Mouse (Mus musculus) MEL (cell line): ENCODE results near the gene Sult4a1. TPM values are rescaled to one million over a fixed set of nuclear protein-coding genes. Genes with fewer than 3 reads are reported as not detected.

Source experiments
- DNase-seq: peaks from one replicate; pipeline ENCODE4 v3.0.0; 2011; ENCODE audit warnings: low read depth, low spot score
- H3K27ac ChIP-seq: 2 replicates; pipeline ENCODE4 v1.5.1; 2012; ENCODE audit warnings: low read depth, mild to moderate bottlenecking, control low read depth, low read length, moderate library complexity; ENCODE audit not compliant: control insufficient read depth
- H3K27me3 ChIP-seq, 2 experiments: fragments of 150-350 bp in 1 of 2; sonication (generic) in 1 of 2; 2 replicates each; pipeline ENCODE4 v1.6.1; 2012; ENCODE audit warnings: low read length in 2 of 2, mild to moderate bottlenecking in 2 of 2, improper control_type of control experiment in 1 of 2, moderate library complexity in 1 of 2; ENCODE audit not compliant: insufficient read depth in 2 of 2, control insufficient read depth in 1 of 2
- H3K36me3 ChIP-seq, 2 experiments: 2 replicates each; pipeline ENCODE4 v1.6.1; 2012 to 2014; ENCODE audit warnings: low read length in 2 of 2, improper control_type of control experiment in 1 of 2, inconsistent platforms in 1 of 2, mild to moderate bottlenecking in 1 of 2; ENCODE audit not compliant: insufficient read depth in 2 of 2, control insufficient read depth in 1 of 2
- H3K4me1 ChIP-seq, 2 experiments: fragments of 150-350 bp in 1 of 2; sonication (generic) in 1 of 2; 2 replicates each; pipeline ENCODE4 v1.6.1; 2012; ENCODE audit warnings: low read length in 2 of 2, improper control_type of control experiment in 1 of 2, mild to moderate bottlenecking in 1 of 2; ENCODE audit not compliant: insufficient read depth in 2 of 2, control insufficient read depth in 1 of 2
- H3K4me3 ChIP-seq, 2 experiments: fragments of 150-350 bp in 1 of 2; sonication (generic) in 1 of 2; 2 replicates each; pipeline ENCODE4 v1.5.1; 2012; ENCODE audit warnings: low read depth in 2 of 2, low read length in 2 of 2, mild to moderate bottlenecking in 2 of 2, moderate library complexity in 2 of 2, control low read depth in 1 of 2, improper control_type of control experiment in 1 of 2; ENCODE audit not compliant: control insufficient read depth in 1 of 2, insufficient read depth in 1 of 2
- H3K79me2 ChIP-seq: 2 replicates; pipeline ENCODE4 v1.6.1; 2012; ENCODE audit warnings: mild to moderate bottlenecking, low read length, moderate library complexity; ENCODE audit not compliant: control insufficient read depth, poor library complexity, insufficient read depth
- H3K9ac ChIP-seq: 2 replicates; pipeline ENCODE4 v1.6.1; 2012; ENCODE audit warnings: low read depth, mild to moderate bottlenecking, control low read depth, low read length, moderate library complexity; ENCODE audit not compliant: control insufficient read depth, poor library complexity, severe bottlenecking
- H3K9me3 ChIP-seq: fragments of 150-350 bp; sonication (generic); replicated peaks from 2 replicates; pipeline ENCODE4 v1.6.1; 2012; ENCODE audit warnings: mild to moderate bottlenecking, low read length, improper control_type of control experiment, moderate library complexity; ENCODE audit not compliant: insufficient read depth
- BHLHE40 ChIP-seq: IDR thresholded peaks from 2 replicates; pipeline ENCODE4 v1.6.1; 2012; ENCODE audit warnings: low read depth, mild to moderate bottlenecking, inconsistent platforms, low read length, improper control_type of control experiment, borderline replicate concordance
- CHD2 ChIP-seq: IDR thresholded peaks from 2 replicates; pipeline ENCODE4 v1.6.1; 2011; ENCODE audit warnings: low read length, improper control_type of control experiment
- ETS1 ChIP-seq: IDR thresholded peaks from 2 replicates; pipeline ENCODE4 v1.6.1; 2012; ENCODE audit warnings: low read depth, mild to moderate bottlenecking, inconsistent platforms, low read length, improper control_type of control experiment, moderate library complexity
- GABPA ChIP-seq: IDR thresholded peaks from 2 replicates; pipeline ENCODE4 v1.6.1; 2012; ENCODE audit warnings: low read depth, mild to moderate bottlenecking, inconsistent platforms, low read length, improper control_type of control experiment, moderate library complexity
- HCFC1 ChIP-seq: IDR thresholded peaks from 2 replicates; pipeline ENCODE4 v1.6.1; 2012; ENCODE audit warnings: low read depth, mild to moderate bottlenecking, inconsistent platforms, low read length, improper control_type of control experiment, moderate library complexity
- JUND ChIP-seq: IDR thresholded peaks from 2 replicates; pipeline ENCODE4 v1.6.1; 2011; ENCODE audit warnings: low read depth, mild to moderate bottlenecking, improper control_type of control experiment, low read length
- MAZ ChIP-seq: IDR thresholded peaks from 2 replicates; pipeline ENCODE4 v1.6.1; 2012; ENCODE audit warnings: low read depth, mild to moderate bottlenecking, inconsistent platforms, low read length, improper control_type of control experiment
- MXI1 ChIP-seq: IDR thresholded peaks from 2 replicates; pipeline ENCODE4 v1.6.1; 2011; ENCODE audit warnings: mild to moderate bottlenecking, low read depth, low read length, improper control_type of control experiment
- NELFE ChIP-seq: IDR thresholded peaks from 2 replicates; pipeline ENCODE4 v1.6.1; 2011; ENCODE audit warnings: low read depth, low read length, improper control_type of control experiment
- NRF1 ChIP-seq: IDR thresholded peaks from 2 replicates; pipeline ENCODE4 v1.6.1; 2014; ENCODE audit warnings: low read depth, mild to moderate bottlenecking, inconsistent platforms, low read length, improper control_type of control experiment, moderate library complexity; ENCODE audit not compliant: poor library complexity, insufficient read depth, severe bottlenecking
- POLR2A ChIP-seq, 2 experiments: IDR thresholded peaks; 2 replicates each; pipeline ENCODE4 v1.6.1; 2011 to 2012; ENCODE audit warnings: low read length in 2 of 2, mild to moderate bottlenecking in 2 of 2, control low read depth in 1 of 2, improper control_type of control experiment in 1 of 2, low read depth in 1 of 2, moderate library complexity in 1 of 2; ENCODE audit not compliant: control insufficient read depth in 1 of 2, insufficient read depth in 1 of 2, poor library complexity in 1 of 2
- POLR2AphosphoS2 ChIP-seq: IDR thresholded peaks from 2 replicates; pipeline ENCODE4 v1.6.1; 2011; ENCODE audit warnings: low read length, improper control_type of control experiment
- SMC3 ChIP-seq: IDR thresholded peaks from 2 replicates; pipeline ENCODE4 v1.6.1; 2011; ENCODE audit warnings: low read depth, low read length, improper control_type of control experiment
- TAL1 ChIP-seq: IDR thresholded peaks from 2 replicates; pipeline ENCODE4 v1.6.1; 2012; ENCODE audit warnings: mild to moderate bottlenecking, inconsistent platforms, low read length, moderate library complexity, mixed read lengths
- TCF12 ChIP-seq: IDR thresholded peaks from 2 replicates; pipeline ENCODE4 v1.6.1; 2014; ENCODE audit warnings: low read depth, mild to moderate bottlenecking, inconsistent platforms, low read length, improper control_type of control experiment, moderate library complexity
- USF1 ChIP-seq: IDR thresholded peaks from 2 replicates; pipeline ENCODE4 v1.6.1; 2014; ENCODE audit warnings: low read depth, mild to moderate bottlenecking, inconsistent platforms, low read length, improper control_type of control experiment, moderate library complexity
- USF2 ChIP-seq, 2 experiments: IDR thresholded peaks; 2 replicates each; pipeline ENCODE4 v1.6.1; 2011 to 2012; ENCODE audit warnings: improper control_type of control experiment in 2 of 2, low read length in 2 of 2, borderline replicate concordance in 1 of 2, inconsistent platforms in 1 of 2, low read depth in 1 of 2, mild to moderate bottlenecking in 1 of 2; ENCODE audit not compliant: insufficient read depth in 1 of 2
- ZMIZ1 ChIP-seq: IDR thresholded peaks from 2 replicates; pipeline ENCODE4 v1.6.1; 2012; ENCODE audit warnings: low read depth, mild to moderate bottlenecking, inconsistent platforms, low read length, improper control_type of control experiment, moderate library complexity
- ZNF384 ChIP-seq: IDR thresholded peaks from 2 replicates; pipeline ENCODE4 v1.6.1; 2012; ENCODE audit warnings: low read depth, mild to moderate bottlenecking, inconsistent platforms, low read length, improper control_type of control experiment
- polyA plus RNA-seq, 2 experiments: library from polyadenylated mRNA; stranded (reverse) in 1 of 2; unstranded in 1 of 2; fragments of >175 nt in 1 of 2; fragments of >200 nt in 1 of 2; gene quantifications; 2 replicates each; pipeline versions ENCODE4 v1.2.1 to v1.2.4; 2012; ENCODE audit warnings: low replicate concordance in 2 of 2, low read depth in 1 of 2; ENCODE audit not compliant: insufficient read length in 2 of 2, insufficient read depth in 1 of 2, missing spikeins in 1 of 2
- total RNA-seq: library from RNA; depleted of rRNA; stranded (reverse); fragments of 300-350 nt; gene quantifications from 2 replicates; pipeline ENCODE4 v1.2.3, GENCODE M21; 2012

The Sult4a1 gene
- total and polyA plus RNA-seq, 3 experiments: not detected

GRCm38 (mm10) chr15:84052390-84052789, 53.2 kb downstream of the Sult4a1 start:
- no peak overlapping the region for H3K9ac ChIP-seq
- no peak overlapping the region for H3K4me3 ChIP-seq
- TF ChIP-seq CHD2 (no peak), HCFC1 (no peak), ZNF384 (no peak), SMC3 (no peak), NELFE (no peak), USF2 (IDR thresholded peaks at IDR 0.05; ENCODE audit: borderline replicate concordance in 1 of 2, insufficient read depth in 1 of 2, low read depth in 1 of 2, low read length in 2 of 2) (no peak), BHLHE40 (no peak), ETS1 (no peak), ZMIZ1 (no peak), TCF12 (no peak), JUND (no peak), USF1 (no peak), POLR2AphosphoS2 (no peak)
- no peak for DNase-seq
- H3K9me3 ChIP-seq: no peaks in the 10 kb centered on the region
- H3K27ac ChIP-seq: no peak overlapping the region
- H3K4me1 ChIP-seq: no peaks in the 10 kb centered on the region
- no peaks in the 10 kb centered on the region for H3K27me3 ChIP-seq
- H3K79me2 ChIP-seq: no peaks in the 10 kb centered on the region
- no peaks in the 10 kb centered on the region for H3K36me3 ChIP-seq

- no peak overlapping the region for H3K27ac ChIP-seq
- no peaks in the 10 kb centered on the region for H3K4me1 ChIP-seq
- no peak overlapping the region for H3K4me3 ChIP-seq
- TF ChIP-seq GABPA (no peak), NRF1 (no peak), JUND (no peak), MXI1 (no peak), MAZ (no peak), TCF12 (no peak), TAL1 (no peak), POLR2A (IDR thresholded peaks at IDR 0.05; ENCODE audit: control insufficient read depth in 1 of 2, insufficient read depth in 1 of 2, low read depth in 1 of 2, low read length in 2 of 2, poor library complexity in 1 of 2) (no peak)
- no peak for DNase-seq
- no peaks in the 10 kb centered on the region for H3K36me3 ChIP-seq
- no peaks in the 10 kb centered on the region for H3K9me3 ChIP-seq
- H3K27me3 ChIP-seq: no peaks in the 10 kb centered on the region
- H3K9ac ChIP-seq: no peak overlapping the region
- no peaks in the 10 kb centered on the region for H3K79me2 ChIP-seq
Measured at GRCm38 (mm10) chr15:84049570-84049969, 56.0 kb downstream of the Sult4a1 start.
